Mouse (Mus musculus) adrenal gland (tissue): ENCODE measurements around the gene Ppp1ca.

Source experiments
- intact Hi-C: fragments of 180-260 bp; cut with DNase I; formaldehyde crosslinking; loops from one replicate; pipeline ENCODE4 v1.15.1; 2025

The Ppp1ca gene

GRCm38 (mm10) chr19:4211891-4212588 lies 20.2 kb downstream of the Ppp1ca start:
- intact Hi-C loops: no loop called here

DNA sequence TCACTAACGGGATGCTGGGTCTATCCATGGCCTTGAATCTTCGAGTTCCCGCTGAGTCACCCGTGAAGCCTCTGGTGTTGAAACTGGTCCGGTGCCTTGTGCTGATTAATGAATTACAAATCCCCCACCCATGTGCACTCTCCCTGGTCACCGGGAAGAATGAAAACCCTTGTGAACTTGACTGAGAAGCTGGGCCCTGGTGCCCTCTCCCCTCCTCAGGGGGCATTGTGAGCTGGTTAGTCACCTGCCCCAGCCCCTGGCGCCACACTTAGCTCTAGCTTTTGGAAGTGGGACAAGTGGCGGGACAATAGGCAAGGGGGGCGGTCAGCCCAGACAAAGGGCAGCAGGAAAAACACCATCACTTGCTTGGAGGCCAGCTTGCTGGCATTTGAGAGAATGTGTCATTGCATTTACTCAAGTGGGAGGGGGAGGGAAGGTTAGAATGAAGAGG lies 21.7 kb downstream of the Ppp1ca start:
- intact Hi-C loops: no loop called here

- intact Hi-C loops: no loop called here
These were observed 22.4 kb downstream of the Ppp1ca start, which contains the start of the genes Clcf1 and AC109138.7 for GRCm38 (mm10) chr19:4214071-4214770. Clcf1 (plus strand) TSS chr19:4214238. AC109138.7 (plus strand) TSS chr19:4214357.

DNA sequence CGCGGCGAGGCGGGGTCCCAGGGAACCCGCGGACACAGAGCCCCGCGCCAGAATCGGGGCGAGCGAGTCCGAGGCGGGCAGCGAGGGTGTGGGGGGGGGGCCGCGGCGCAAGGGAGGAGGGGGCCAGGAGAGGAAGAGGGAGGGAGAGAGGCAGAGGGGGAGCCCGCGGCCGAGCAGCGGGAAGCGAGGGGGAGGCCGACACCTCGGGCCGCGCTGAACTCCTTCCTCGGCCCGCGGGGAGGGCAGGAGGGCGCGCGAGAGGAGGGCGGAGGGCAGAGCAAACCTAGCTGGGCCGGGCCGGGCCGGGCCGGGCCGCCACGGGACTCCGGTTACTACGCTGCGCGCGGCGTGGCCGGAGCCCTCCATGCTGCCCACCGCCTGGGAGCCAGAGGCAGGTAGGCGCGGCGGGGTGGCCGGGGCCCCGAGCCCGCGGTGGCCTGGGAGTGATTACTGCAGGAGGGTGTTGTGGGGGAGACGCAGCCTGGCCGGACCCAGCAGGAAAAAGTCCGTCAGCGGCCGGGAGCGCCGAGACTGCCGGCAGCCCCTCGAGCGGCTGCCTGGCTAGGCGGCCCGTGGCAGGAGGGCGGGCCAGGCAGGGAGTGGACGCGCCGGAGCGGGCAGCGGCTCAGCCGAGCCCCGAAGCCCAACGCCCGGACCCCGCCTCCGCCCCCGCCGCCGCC lies 23.0 kb downstream of the Ppp1ca start:
- intact Hi-C loops: no loop called here

DNA sequence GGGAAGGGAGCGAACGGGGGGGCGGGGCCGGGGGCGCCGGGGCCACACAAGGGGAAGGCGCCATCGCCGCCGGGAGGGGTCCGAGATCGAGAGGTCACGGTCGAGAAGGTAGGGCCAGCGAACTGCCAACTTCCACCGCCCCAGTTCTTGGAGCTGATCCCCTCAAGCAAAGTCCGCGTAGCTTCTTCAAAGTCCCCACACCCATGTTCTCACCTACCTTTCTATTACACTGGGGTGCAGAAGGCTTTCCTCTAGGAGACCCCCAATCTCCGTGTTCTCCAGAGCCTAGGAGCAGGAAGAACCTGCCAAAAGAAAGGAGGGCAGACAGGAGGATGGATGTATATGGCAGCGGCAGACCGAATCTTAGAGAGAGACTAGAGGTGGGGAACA lies 23.6 kb downstream of the Ppp1ca start:
- intact Hi-C loops: no loop called here

DNA sequence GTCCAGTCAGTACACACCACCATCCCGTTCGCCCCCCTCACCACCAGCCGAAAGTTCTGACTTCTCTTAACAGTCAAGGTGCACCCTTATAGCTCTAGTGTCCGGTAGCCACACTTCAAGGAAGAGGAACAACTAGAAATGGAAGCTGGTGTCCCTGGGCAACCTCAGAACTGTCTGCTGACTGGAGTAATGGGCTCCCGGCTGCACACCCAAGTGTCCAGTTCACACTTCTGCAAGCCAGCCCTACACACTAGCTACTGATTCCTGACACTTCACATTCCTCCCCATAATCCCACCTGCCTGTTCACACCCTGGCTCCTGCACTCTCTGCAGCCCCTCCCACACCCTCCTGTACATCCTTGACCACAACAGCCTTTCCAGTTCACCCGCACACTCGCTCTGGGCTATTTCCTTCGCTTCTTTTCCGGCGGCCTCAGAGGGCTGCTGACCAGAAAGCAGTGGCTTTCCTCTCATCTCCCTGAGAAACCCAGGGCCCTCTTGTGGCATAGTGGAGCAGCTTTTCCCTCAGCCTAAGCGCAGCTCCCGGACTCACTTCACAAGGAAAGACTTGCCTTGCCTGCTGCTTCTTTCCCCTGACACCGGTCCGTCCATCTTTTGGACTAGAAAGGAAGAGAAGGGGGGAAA lies 24.3 kb downstream of the Ppp1ca start:
- intact Hi-C loops: no loop called here

- intact Hi-C loops: no loop called here
These were observed 25.3 kb downstream of the Ppp1ca start for GRCm38 (mm10) chr19:4217140-4217539.

- intact Hi-C loops: no loop called here
These were observed 26.0 kb downstream of the Ppp1ca start for GRCm38 (mm10) chr19:4217855-4218254.

DNA sequence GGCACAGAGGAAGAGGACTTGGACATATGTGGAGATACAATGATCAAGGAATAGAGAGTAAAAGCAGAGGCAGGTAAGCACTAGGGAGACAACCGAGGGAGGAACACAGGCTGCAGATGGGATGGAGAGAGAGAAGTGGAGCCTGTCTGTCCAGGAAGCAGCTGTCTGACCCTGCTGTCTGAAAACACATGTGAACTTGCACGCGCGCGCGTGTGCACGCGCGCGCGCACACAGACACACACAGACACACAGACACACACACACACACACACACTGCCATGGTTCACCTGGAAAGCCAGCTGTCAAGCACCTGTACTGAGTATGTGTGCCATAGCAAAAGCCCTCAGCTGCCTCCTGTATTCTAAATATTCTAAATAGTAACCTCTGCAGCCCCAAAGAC lies 26.4 kb downstream of the Ppp1ca start:
- intact Hi-C loops: no loop called here

- intact Hi-C loops: no loop called here
These were observed 26.9 kb downstream of the Ppp1ca start for GRCm38 (mm10) chr19:4218784-4219183.

DNA sequence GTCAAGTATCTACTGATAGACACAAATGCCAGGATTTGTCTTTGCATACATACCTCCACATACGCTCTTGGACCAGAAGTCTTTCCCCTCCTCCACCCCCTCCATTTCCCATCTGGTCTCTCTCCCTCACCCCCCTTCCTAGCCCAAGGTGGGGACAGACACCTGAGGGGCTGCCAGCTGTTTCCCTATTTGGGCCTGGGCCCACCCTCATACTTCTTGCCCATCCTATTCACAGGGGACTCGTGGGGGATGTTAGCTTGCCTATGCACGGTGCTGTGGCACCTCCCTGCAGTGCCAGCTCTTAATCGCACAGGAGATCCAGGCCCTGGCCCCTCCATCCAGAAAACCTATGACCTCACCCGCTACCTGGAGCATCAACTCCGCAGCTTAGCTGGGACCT lies 28.1 kb downstream of the Ppp1ca start:
- intact Hi-C loops: no loop called here

DNA sequence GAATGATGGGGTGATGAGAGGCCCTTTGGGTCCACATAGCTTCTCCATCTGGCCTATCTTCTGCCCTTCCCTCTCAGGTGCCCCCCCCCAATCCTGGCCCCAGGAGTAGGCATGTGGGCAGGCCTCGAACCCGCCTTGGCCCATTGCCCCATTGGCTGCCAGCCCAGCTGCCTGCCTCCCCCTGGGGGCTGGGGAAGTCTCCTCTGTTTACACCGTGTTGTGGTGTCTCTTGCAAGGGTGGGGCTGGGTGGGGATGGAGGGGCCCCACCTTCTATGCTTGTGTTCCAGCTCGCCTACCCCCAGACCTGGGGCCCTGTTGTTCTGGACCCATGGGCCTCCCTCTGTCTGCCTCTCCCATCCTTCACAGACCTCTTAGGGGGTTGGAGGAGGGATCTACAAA lies 28.6 kb downstream of the Ppp1ca start:
- intact Hi-C loops: no loop called here

GRCm38 (mm10) chr19:4220957-4221743 lies 29.3 kb downstream of the Ppp1ca start:
- intact Hi-C loops: no loop called here

DNA sequence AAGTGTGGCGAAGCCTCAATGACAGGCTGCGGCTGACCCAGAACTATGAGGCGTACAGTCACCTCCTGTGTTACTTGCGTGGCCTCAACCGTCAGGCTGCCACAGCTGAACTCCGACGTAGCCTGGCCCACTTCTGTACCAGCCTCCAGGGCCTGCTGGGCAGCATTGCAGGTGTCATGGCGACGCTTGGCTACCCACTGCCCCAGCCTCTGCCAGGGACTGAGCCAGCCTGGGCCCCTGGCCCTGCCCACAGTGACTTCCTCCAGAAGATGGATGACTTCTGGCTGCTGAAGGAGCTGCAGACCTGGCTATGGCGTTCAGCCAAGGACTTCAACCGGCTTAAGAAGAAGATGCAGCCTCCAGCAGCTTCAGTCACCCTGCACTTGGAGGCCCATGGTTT lies 30.3 kb downstream of the Ppp1ca start:
- intact Hi-C loops: no loop called here

DNA sequence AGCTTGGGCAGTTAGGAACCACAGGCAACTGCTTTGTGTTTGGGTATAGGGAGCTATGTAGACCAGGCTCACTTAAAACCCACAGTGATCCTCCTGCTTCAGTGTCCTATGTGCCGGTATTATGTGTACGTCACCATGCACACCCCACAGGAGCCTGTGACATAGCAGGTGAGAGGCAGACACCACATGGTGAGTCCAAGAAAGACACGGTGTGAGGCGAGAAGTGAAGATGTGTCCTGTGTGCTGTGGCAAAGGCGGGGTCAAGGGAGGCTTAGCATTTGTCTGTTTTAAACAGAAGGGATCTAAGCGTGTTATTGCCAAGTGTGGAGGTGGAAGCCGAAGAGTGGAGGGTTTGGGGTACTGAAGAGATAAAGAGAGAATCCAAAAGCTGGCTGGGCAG lies 34.9 kb downstream of the Ppp1ca start:
- intact Hi-C loops: no loop called here

GRCm38 (mm10) chr19:4227446-4227845 lies 35.6 kb downstream of the Ppp1ca start:
- intact Hi-C loops: no loop called here

DNA sequence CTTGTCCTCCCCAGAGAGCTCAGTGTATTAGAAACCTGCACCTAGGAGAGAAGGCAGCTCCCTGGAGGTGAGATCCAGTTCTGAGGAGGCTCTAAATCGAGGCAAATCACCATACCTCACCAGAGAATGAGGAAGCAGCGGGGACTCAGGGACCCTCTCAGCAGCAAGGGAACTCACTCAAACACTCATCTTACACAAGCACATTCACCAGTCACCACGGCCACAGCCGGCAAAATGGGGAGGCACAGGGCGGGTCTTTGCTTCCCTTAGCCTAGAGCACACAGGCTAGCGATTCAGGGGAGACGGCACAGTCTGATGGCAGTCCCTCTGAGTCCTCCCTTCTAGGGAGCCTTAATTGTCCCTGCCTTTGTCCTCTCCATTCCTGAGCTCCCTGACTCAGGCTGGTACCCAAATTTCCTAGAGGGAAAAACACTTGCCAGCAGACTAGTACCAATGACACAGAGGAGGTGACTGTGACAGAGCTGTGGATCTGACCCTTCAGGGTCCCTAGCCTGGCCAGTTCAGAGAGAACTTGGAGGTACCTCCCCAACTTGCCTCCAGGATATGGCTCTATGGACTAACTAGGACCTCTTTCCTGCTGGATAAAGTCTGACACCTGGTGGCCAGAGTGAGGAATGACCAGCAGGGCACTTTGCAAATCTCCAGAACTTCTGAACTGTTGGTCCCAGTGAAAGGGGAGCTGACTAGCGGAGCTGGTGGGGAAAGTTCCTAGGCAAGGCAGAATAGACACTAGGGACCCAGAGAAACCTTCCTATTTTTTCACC lies 36.2 kb downstream of the Ppp1ca start:
- intact Hi-C loops: loop anchor here (1.0 kb wide), 1 partner anchor 21 kb away; no protein-coding TSS in a partner anchor

- intact Hi-C loops: loop anchor here (1.0 kb wide), 1 partner anchor 22 kb away; no protein-coding TSS in a partner anchor
These were observed 37.0 kb downstream of the Ppp1ca start for GRCm38 (mm10) chr19:4228891-4229290.

- intact Hi-C loops: no loop called here
These were observed 37.7 kb downstream of the Ppp1ca start for GRCm38 (mm10) chr19:4229451-4230076.

DNA sequence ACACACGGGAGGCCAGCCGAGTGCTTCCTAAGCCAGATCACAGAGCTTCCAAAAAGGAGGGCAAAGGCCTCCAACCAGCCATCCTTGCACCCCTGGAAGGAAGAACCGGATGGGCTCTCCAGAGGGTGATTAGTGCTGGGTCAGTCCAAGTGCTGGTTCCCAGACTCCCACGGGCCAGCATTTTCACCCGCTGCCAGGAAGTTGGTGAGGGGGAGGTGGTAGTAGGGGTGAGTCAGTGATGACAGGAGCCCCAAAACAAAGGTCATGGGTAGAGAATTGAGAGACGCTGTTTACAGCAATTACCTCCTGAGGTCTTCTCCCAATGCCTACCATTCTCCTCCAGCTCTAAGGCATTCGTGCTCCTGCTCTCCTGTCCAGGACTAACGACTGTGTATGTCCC lies 38.5 kb downstream of the Ppp1ca start:
- intact Hi-C loops: no loop called here
